Mouse (Mus musculus) liver, embryonic 11.5 days (tissue): ENCODE results near the gene Bcl7a. TPM values are rescaled to one million over a fixed set of nuclear protein-coding genes. Genes with fewer than 3 reads are reported as not detected.
A peak's percentile ranks its signal among the peaks of the same experiment; 100 is the strongest.

Source experiments
- ATAC-seq: fragments of 200-750 bp; cut with Nextera tagmentation; replicated peaks from 2 replicates; pipeline ENCODE4 v1.8.0; 2017; ENCODE audit warnings: moderate number of reproducible peaks, mild to moderate bottlenecking, moderate TSS enrichment, moderate library complexity; ENCODE audit not compliant: low FRiP score
- DNase-seq: peaks from one replicate; pipeline ENCODE4 v3.0.0-alpha.2; 2017; ENCODE audit warnings: low spot score
- H3K27ac ChIP-seq: fragments of 300-500 bp; sonication (generic); 2 replicates; pipeline ENCODE4 v1.5.1; 2014; ENCODE audit warnings: mild to moderate bottlenecking, low read depth, low read length, control low read depth
- H3K27me3 ChIP-seq: fragments of 300-500 bp; sonication (generic); replicated peaks from 2 replicates; pipeline ENCODE4 v1.6.1; 2014; ENCODE audit warnings: low read length, mixed read lengths; ENCODE audit not compliant: control insufficient read depth, insufficient read depth
- H3K36me3 ChIP-seq: fragments of 300-500 bp; sonication (generic); 2 replicates; pipeline ENCODE4 v1.6.1; 2014; ENCODE audit warnings: mild to moderate bottlenecking, low read length, moderate library complexity, mixed read lengths; ENCODE audit not compliant: control insufficient read depth, insufficient read depth
- H3K4me1 ChIP-seq: fragments of 300-500 bp; sonication (generic); replicated peaks from 2 replicates; pipeline ENCODE4 v1.6.1; 2014; ENCODE audit warnings: low read length, mixed read lengths; ENCODE audit not compliant: control insufficient read depth, insufficient read depth
- H3K4me2 ChIP-seq: fragments of 300-500 bp; sonication (generic); 2 replicates; pipeline ENCODE4 v1.6.1; 2014; ENCODE audit warnings: mild to moderate bottlenecking, control low read depth, moderate library complexity
- H3K4me3 ChIP-seq: fragments of 300-500 bp; sonication (generic); 2 replicates; pipeline ENCODE4 v1.5.1; 2014; ENCODE audit warnings: low read depth, low read length, control low read depth
- H3K9ac ChIP-seq: fragments of 300-500 bp; sonication (generic); 2 replicates; pipeline ENCODE4 v1.6.1; 2014; ENCODE audit warnings: low read depth, low read length, control low read depth
- H3K9me3 ChIP-seq: fragments of 300-500 bp; sonication (generic); 2 replicates; pipeline ENCODE4 v1.6.1; 2016; ENCODE audit warnings: low read length, inconsistent platforms, mixed read lengths; ENCODE audit not compliant: control insufficient read depth
- WGBS: fragments of 180-500 bp; shearing (Covaris S2); extraction: QIAGEN DNeasy Blood & Tissue Kit; methylation state at CpG from one replicate; pipeline ENCODE4 v1.1.7; 2014; 5-methylcytosine and 5-hydroxymethylcytosine counted together
- polyA plus RNA-seq: library from polyadenylated mRNA; unstranded; fragments of >200 nt; fragmentation: Nextera tagmentation; extraction: Ambion mirVana; gene quantifications from 2 replicates; pipeline ENCODE4 v1.2.1, GENCODE M21; 2014

Bcl7a gene
- polyA plus RNA-seq, 1 experiment from 2014 or later = 21.1 TPM

- Histone ChIP-seq H3K9ac (no peak overlapping the region), H3K4me1 (no peaks in the 10 kb centered on the region), H3K27ac (no peak overlapping the region), H3K9me3 (no peaks in the 10 kb centered on the region), H3K36me3 (no peaks in the 10 kb centered on the region), H3K4me2 (no peak overlapping the region), H3K27me3 (no peaks in the 10 kb centered on the region), H3K4me3 (no peak overlapping the region)
- ATAC-seq = no peak
- no peak for DNase-seq
- 68% methylated on average over 15 of the region's 15 CpGs for WGBS
Observed at GRCm38 (mm10) chr5:123324242-123324641, 19.4 kb upstream of the Bcl7a start.

GRCm38 (mm10) chr5:123326006-123326750 lies 17.5 kb upstream of the Bcl7a start:
- H3K36me3 ChIP-seq = no peaks in the 10 kb centered on the region
- no peak overlapping the region for H3K27ac ChIP-seq
- no peaks in the 10 kb centered on the region for H3K4me1 ChIP-seq
- no peak for ATAC-seq
- H3K4me3 ChIP-seq = no peak overlapping the region
- H3K9me3 ChIP-seq = no peaks in the 10 kb centered on the region
- no peak overlapping the region for H3K4me2 ChIP-seq
- DNase-seq = no peak
- 79% methylated on average over 15 of the region's 15 CpGs for WGBS
- no peak overlapping the region for H3K9ac ChIP-seq
- no peaks in the 10 kb centered on the region for H3K27me3 ChIP-seq

DNA sequence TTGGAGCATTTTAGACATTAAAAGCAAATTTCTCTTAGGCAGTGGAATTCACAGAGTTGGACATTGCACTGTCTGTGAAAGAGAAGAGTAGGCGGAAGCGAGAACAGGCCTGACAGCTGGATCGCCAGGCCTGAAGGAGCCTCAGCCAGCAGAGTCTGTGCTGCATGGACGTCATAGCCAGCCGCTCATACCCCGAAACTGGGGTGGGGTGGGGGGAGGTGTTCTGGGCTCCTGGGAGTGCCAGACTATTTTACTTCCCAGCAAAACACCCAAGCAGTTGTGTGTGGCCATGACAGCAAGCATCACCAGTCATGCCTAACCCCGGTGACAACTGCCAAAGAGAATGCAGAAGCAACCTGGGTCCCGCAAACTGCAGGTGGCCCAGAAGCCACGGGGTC lies 16.9 kb upstream of the Bcl7a start:
- Histone ChIP-seq H3K4me1 (no peaks in the 10 kb centered on the region), H3K4me2 (no peak overlapping the region), H3K27ac (no peak overlapping the region), H3K9ac (no peak overlapping the region), H3K4me3 (no peak overlapping the region), H3K9me3 (no peaks in the 10 kb centered on the region), H3K27me3 (no peaks in the 10 kb centered on the region), H3K36me3 (no peaks in the 10 kb centered on the region)
- DNase-seq (no peak), ATAC-seq (no peak)
- WGBS = 79% methylated on average over 9 of the region's 9 CpGs

DNA sequence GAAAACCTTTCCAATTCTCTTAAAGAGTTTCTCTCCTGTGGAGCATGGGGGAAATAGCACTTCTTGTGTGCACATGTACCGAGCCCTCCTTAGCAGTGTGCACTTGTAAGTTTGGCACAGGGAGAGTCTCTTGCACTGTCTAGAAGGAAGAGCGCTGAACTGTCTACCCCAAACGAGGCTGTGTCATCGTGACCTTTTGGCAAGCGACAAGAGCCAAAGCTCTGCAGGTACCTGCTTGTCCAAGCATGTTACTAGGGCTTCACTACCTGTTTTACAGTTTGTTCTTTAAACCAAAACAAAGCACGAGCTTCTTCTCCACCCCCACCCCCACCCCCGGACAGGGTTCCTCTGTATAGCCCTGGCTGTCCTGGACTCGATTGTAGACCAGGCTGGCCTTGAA lies 15.9 kb upstream of the Bcl7a start:
- Histone ChIP-seq H3K4me3 (no peak overlapping the region), H3K9me3 (no peaks in the 10 kb centered on the region), H3K4me2 (no peak overlapping the region), H3K4me1 (no peaks in the 10 kb centered on the region), H3K27ac (no peak overlapping the region), H3K27me3 (no peaks in the 10 kb centered on the region), H3K36me3 (no peaks in the 10 kb centered on the region), H3K9ac (no peak overlapping the region)
- 79% methylated on average over 8 of the region's 8 CpGs for WGBS
- DNase-seq (no peak), ATAC-seq (no peak)

DNA sequence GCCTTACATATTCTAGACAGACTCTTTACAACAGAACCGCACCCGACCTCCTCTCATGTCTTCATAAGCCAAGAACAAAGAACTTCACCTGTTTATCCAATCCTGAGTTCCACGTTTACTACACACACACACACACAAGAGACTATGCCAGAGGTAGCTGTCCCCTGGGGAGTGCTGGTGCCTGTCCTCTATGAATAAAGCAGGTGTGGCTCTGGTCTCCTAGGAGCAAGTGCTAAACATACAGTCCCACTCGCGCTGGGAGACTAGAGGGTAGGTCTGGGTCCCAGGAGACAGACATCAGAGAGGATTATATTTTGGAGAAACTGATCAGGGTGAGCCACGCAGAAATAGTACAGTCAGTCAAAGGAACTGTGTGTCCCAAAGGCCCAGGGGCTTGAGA lies 10.1 kb upstream of the Bcl7a start:
- DNase-seq (no peak), ATAC-seq (no peak)
- H3K4me1 ChIP-seq = no peaks in the 10 kb centered on the region
- H3K4me3 ChIP-seq = no peak overlapping the region
- no peak overlapping the region for H3K4me2 ChIP-seq
- no peaks in the 10 kb centered on the region for H3K9me3 ChIP-seq
- H3K27me3 ChIP-seq = no peaks in the 10 kb centered on the region
- WGBS = 87% methylated on average over 6 of the region's 6 CpGs
- no peak overlapping the region for H3K9ac ChIP-seq
- H3K36me3 ChIP-seq = no peaks in the 10 kb centered on the region
- H3K27ac ChIP-seq = no peak overlapping the region

GRCm38 (mm10) chr5:123336205-123336961 lies 7.3 kb upstream of the Bcl7a start:
- DNase-seq (no peak), ATAC-seq (no peak)
- Histone ChIP-seq H3K4me2 (no peak overlapping the region), H3K27ac (no peak overlapping the region), H3K36me3 (no peaks in the 10 kb centered on the region), H3K4me1 (no peaks in the 10 kb centered on the region), H3K4me3 (no peak overlapping the region), H3K27me3 (no peaks in the 10 kb centered on the region), H3K9ac (no peak overlapping the region), H3K9me3 (no peaks in the 10 kb centered on the region)
- 77% methylated on average over 4 of the region's 4 CpGs for WGBS

GRCm38 (mm10) chr5:123338463-123338862 lies 5.2 kb upstream of the Bcl7a start:
- H3K4me3 ChIP-seq = no peak overlapping the region
- H3K27ac ChIP-seq = no peak overlapping the region
- H3K9me3 ChIP-seq = no peaks in the 10 kb centered on the region
- no peak overlapping the region for H3K4me2 ChIP-seq
- ATAC-seq = no peak
- DNase-seq = no peak
- H3K4me1 ChIP-seq = peaks cover 3% of the 10 kb centered on the region
- H3K27me3 ChIP-seq = no peaks in the 10 kb centered on the region
- no peak overlapping the region for H3K9ac ChIP-seq
- 63% methylated on average over 3 of the region's 3 CpGs for WGBS
- no peaks in the 10 kb centered on the region for H3K36me3 ChIP-seq

DNA sequence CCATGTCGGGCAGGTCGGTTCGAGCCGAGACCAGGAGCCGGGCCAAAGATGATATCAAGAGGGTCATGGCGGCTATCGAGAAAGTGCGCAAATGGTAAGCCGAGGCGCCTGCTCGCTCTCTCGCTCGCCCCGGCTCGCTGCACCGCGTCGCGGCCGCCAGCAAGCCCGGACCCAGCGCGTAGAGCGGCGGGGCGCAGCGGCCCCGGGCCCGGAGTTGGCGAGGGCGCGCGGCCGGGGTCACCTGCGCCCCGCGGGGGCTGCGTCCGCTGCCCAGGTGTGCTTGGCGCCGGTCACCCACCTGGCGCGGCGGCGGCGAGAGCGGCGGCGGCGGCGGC lies 961 bp downstream of the Bcl7a start:
- Histone ChIP-seq H3K36me3 (no peaks in the 10 kb centered on the region), H3K4me3 (peak overlapping the region; percentile 97), H3K27me3 (no peaks in the 10 kb centered on the region), H3K9ac (peak overlapping the region; percentile 97), H3K27ac (peak overlapping the region; percentile 97), H3K4me1 (peaks cover 18% of the 10 kb centered on the region), H3K9me3 (no peaks in the 10 kb centered on the region), H3K4me2 (peak overlapping the region; percentile 97)
- WGBS = under 1% methylated on average over 44 of the region's 51 CpGs
- peak; percentile 18 for ATAC-seq
- DNase-seq = no peak
